Mouse (Mus musculus) thymus, adult 2 months (tissue): ENCODE results near the gene Gm29427.

Experiments used
- CTCF ChIP-seq: fragments of 200-500 bp; IDR thresholded peaks from 2 replicates; pipeline ENCODE4 v1.5.1; 2012; ENCODE audit warnings: mild to moderate bottlenecking, control low read depth, low read length, moderate library complexity, borderline replicate concordance; ENCODE audit not compliant: control insufficient read depth, poor library complexity, insufficient read depth; ENCODE audit errors: extremely low read depth
- POLR2A ChIP-seq: fragments of 200-500 bp; IDR thresholded peaks from 2 replicates; pipeline ENCODE4 v1.6.1; 2012; ENCODE audit warnings: mild to moderate bottlenecking, low read length, control low read depth, moderate library complexity; ENCODE audit not compliant: control insufficient read depth, poor library complexity, insufficient read depth; ENCODE audit errors: extremely low read depth

DNA sequence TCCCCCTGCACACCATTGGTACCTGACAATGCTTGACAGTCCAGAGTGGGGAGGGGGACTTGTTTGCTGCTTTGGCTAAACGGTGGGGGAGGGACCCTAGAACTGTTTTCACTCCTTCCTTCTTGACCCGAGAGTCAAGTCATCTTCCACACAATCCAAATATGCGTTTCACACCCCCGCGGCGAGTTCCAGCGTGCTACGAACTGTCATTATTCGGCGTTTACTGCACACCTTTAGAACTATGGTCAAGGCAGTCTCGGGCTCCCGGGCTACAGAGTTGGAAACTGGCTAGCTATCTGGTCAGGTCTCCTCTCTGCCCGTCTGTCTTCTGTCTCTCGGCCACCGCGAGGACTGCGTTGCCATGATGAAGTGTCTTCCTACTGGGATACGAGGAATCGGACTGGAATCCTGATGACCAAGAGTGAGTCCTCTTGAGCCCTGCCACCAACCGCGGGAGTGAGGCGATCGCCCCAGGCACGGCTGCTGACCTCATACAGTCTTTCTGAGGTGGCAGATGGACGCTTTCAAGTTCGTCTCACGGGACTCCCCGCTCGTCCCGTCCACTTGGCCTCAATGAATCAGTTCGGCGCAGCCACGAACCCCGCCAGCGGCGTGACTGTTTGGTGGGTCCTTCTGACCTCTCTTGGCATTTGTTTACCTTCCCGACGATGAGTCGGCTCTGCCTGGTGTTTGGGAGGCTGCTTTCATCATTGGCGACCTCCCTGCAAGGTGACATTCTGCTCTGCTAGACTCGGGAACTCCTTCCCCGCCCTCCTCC lies 1.1 kb upstream of the Gm29427 start:
- TF ChIP-seq CTCF (no peak), POLR2A (no peak)
